Comparison of ENCODE assay signal across 19 mouse cellular contexts in genomic region chr6:97106106-97106505, GRCm38 (mm10). TPM values are rescaled to one million over a fixed set of nuclear protein-coding genes. Genes with fewer than 3 reads are reported as not detected.
A peak's percentile ranks its signal among the peaks of the same experiment; 100 is the strongest.
DNase-seq lines count a peak whose midpoint lies in the region; ATAC-seq and TF ChIP-seq lines count a peak whose summit lies in the region.
"Had no signal": no experiment of that assay in that cellular context is flagged by ENCODE, and none has a peak within 500 bp of the region (broad histone marks: within the 10 kb centered on the region; RNA-seq: fewer than 3 reads in every experiment).

No protein-coding gene starts in this region.

- peak; percentile 50 for TF ChIP-seq CTCF in forebrain, postnatal 0 days (IDR thresholded peaks at IDR 0.05; ENCODE audit: low read depth)
- TF ChIP-seq CTCF in layer of hippocampus, adult 2 months (conservative IDR thresholded peaks at IDR 0.05): peak; percentile 63
- 0 out of 2 replicates have a peak, but pooled peaks have one; percentile 10 for TF ChIP-seq CTCF in E14TG2a.4 (conservative IDR thresholded peaks at IDR 0.05; ENCODE audit: low read length)
- peak; percentile 10; the same call in 1 of the 2 replicates for TF ChIP-seq CTCF in brain, embryonic 14.5 days (IDR thresholded peaks at IDR 0.05; ENCODE audit: borderline replicate concordance, extremely low read depth, insufficient read depth, insufficient read length)
- no peak for TF ChIP-seq CTCF in cerebellum, adult 2 months (IDR thresholded peaks at IDR 0.05; ENCODE audit: borderline replicate concordance, insufficient read depth, low read depth, low read length)

- H3K9ac ChIP-seq in forebrain, postnatal 0 days: no peak overlapping the region
- no peak overlapping the region for H3K9ac ChIP-seq in forebrain, embryonic 15.5 days (replicated peaks)
- H3K9ac ChIP-seq: forebrain, embryonic 13.5 days; hindbrain, embryonic 14.5 days; kidney, embryonic 15.5 days; limb, embryonic 15.5 days; liver, embryonic 13.5 days; neural tube, embryonic 13.5 days had no signal

- no peaks in the 10 kb centered on the region for H3K9me3 ChIP-seq in forebrain, postnatal 0 days (ENCODE audit: low read length)
- no peaks in the 10 kb centered on the region for H3K9me3 ChIP-seq in forebrain, embryonic 15.5 days
- H3K9me3 ChIP-seq in E14TG2a.4 (ENCODE audit: low read length): no peaks in the 10 kb centered on the region
- H3K9me3 ChIP-seq: forebrain, embryonic 13.5 days; kidney, embryonic 15.5 days; limb, embryonic 15.5 days; liver, embryonic 13.5 days; neural tube, embryonic 13.5 days had no signal

- no peaks in the 10 kb centered on the region for H3K27me3 ChIP-seq in forebrain, postnatal 0 days (ENCODE audit: insufficient read depth, low read length)
- no peaks in the 10 kb centered on the region; the same call in 1 of the 2 replicates for H3K27me3 ChIP-seq in forebrain, embryonic 15.5 days
- H3K27me3 ChIP-seq in E14TG2a.4 (ENCODE audit: insufficient read depth, low read length): no peaks in the 10 kb centered on the region
- no peaks in the 10 kb centered on the region; the same call in 1 of the 2 replicates for H3K27me3 ChIP-seq in cerebellum, adult 2 months (ENCODE audit: control insufficient read depth, insufficient read depth, low read length)
- H3K27me3 ChIP-seq: neural tube, embryonic 13.5 days had no signal

- ATAC-seq in forebrain, postnatal 0 days: no peak
- no peak for ATAC-seq in forebrain, embryonic 15.5 days (replicated peaks)

- TF ChIP-seq POLR2A in brain, embryonic 14.5 days (IDR thresholded peaks at IDR 0.05; ENCODE audit: borderline replicate concordance, extremely low read depth, insufficient read depth, insufficient read length, poor library complexity, severe bottlenecking): no peak
- TF ChIP-seq POLR2A in cerebellum, adult 2 months (IDR thresholded peaks at IDR 0.05; ENCODE audit: borderline replicate concordance, insufficient read depth, low read length): no peak

- H3K4me2 ChIP-seq in forebrain, postnatal 0 days (ENCODE audit: low read depth): no peak overlapping the region
- no peak overlapping the region for H3K4me2 ChIP-seq in forebrain, embryonic 15.5 days (replicated peaks)
- H3K4me2 ChIP-seq: forebrain, embryonic 13.5 days; heart, embryonic 11.5 days; hindbrain, embryonic 14.5 days; kidney, embryonic 15.5 days; limb, embryonic 15.5 days; liver, embryonic 13.5 days; neural tube, embryonic 13.5 days had no signal

- H3K27ac ChIP-seq in forebrain, postnatal 0 days (ENCODE audit: low read depth, low read length): no peak overlapping the region
- no peak overlapping the region for H3K27ac ChIP-seq in forebrain, embryonic 15.5 days (replicated peaks)
- H3K27ac ChIP-seq in layer of hippocampus, adult 2 months: no peak overlapping the region
- H3K27ac ChIP-seq in cerebellum, adult 2 months (ENCODE audit: insufficient read depth, low read length): no peak overlapping the region
- H3K27ac ChIP-seq: forebrain, embryonic 13.5 days; hindbrain, embryonic 14.5 days; kidney, embryonic 15.5 days; limb, embryonic 15.5 days; liver, embryonic 13.5 days; macrophage; neural tube, embryonic 13.5 days had no signal

- DNase-seq in forebrain, postnatal 0 days: peak; percentile 31
- no peak for DNase-seq in layer of hippocampus, adult 2 months (ENCODE audit: low spot score in 2 of 2)
- no peak for DNase-seq in layer of hippocampus, adult 11-12 months (ENCODE audit: low spot score)
- DNase-seq in brain, embryonic 14.5 days (ENCODE audit: low read depth): no peak
- no peak for DNase-seq in cerebellum, adult 2 months
- DNase-seq: gastrocnemius, postnatal 25 days; heart, adult 11 months; liver, embryonic 13.5 days had no signal

- 78% methylated on average over 8 of the region's 8 CpGs for WGBS in forebrain, postnatal 0 days
- WGBS in forebrain, embryonic 15.5 days: 88% methylated on average over 8 of the region's 8 CpGs
- WGBS in cerebellum, adult 2 months: 84% methylated on average over 8 of the region's 8 CpGs

- H3K4me1 ChIP-seq in forebrain, postnatal 0 days (ENCODE audit: insufficient read depth): no peaks in the 10 kb centered on the region
- H3K4me1 ChIP-seq in forebrain, embryonic 15.5 days: peaks cover 15% of the 10 kb centered on the region
- peaks cover 56% of the 10 kb centered on the region for H3K4me1 ChIP-seq in E14TG2a.4 (replicated peaks; ENCODE audit: low read depth, low read length)
- no peaks in the 10 kb centered on the region for H3K4me1 ChIP-seq in cerebellum, adult 2 months (ENCODE audit: control insufficient read depth, insufficient read depth, low read length)
- H3K4me1 ChIP-seq: limb, embryonic 15.5 days; liver, embryonic 13.5 days had no signal

- H3K36me3 ChIP-seq in forebrain, postnatal 0 days (ENCODE audit: insufficient read depth): no peaks in the 10 kb centered on the region
- H3K36me3 ChIP-seq in forebrain, embryonic 15.5 days: no peaks in the 10 kb centered on the region
- no peaks in the 10 kb centered on the region for H3K36me3 ChIP-seq in E14TG2a.4 (ENCODE audit: insufficient read depth, low read length)
- H3K36me3 ChIP-seq: kidney, embryonic 15.5 days; limb, embryonic 15.5 days; liver, embryonic 13.5 days had no signal

- no peak overlapping the region for H3K4me3 ChIP-seq in forebrain, postnatal 0 days (ENCODE audit: low read depth, low read length)
- no peak overlapping the region for H3K4me3 ChIP-seq in forebrain, embryonic 15.5 days
- no peak overlapping the region for H3K4me3 ChIP-seq in layer of hippocampus, adult 2 months
- no peak overlapping the region for H3K4me3 ChIP-seq in E14TG2a.4 (replicated peaks; ENCODE audit: low read length)
- H3K4me3 ChIP-seq in cerebellum, adult 2 months (replicated peaks; ENCODE audit: insufficient read depth, low read depth, low read length): no peak overlapping the region
- H3K4me3 ChIP-seq: forebrain, embryonic 13.5 days; kidney, embryonic 15.5 days; limb, embryonic 15.5 days; liver, embryonic 13.5 days; neural tube, embryonic 13.5 days had no signal

RNA-seq across cellular contexts. Expression of gene Eogt, which starts 42.9 kb away (rescaled TPM):
- total RNA-seq in forebrain, postnatal 0 days (2014; rRNA removed): 18.0 and 24.8 TPM in 2 replicates
- 5.5 and 8.8 TPM in 2 replicates for polyA plus RNA-seq in forebrain, postnatal 0 days (2015; fragmentation: Nextera tagmentation; extraction: Ambion mirVana)
- 8.0 and 8.2 TPM in 2 replicates for polyA plus RNA-seq in forebrain, embryonic 15.5 days (2015; fragmentation: Nextera tagmentation; extraction: Ambion mirVana)
- total RNA-seq in layer of hippocampus, adult 2 months (2021): 10 to 100 TPM; 21.3 to 24.0 TPM
- 12.6 and 15.8 TPM in 2 replicates for polyA plus RNA-seq in brain, embryonic 14.5 days (2012; rRNA removed)
- 20.7 and 21.8 TPM in 2 replicates for polyA plus RNA-seq in cerebellum, adult 2 months (2012; rRNA removed)

RNA-seq across cellular contexts. Expression of gene Fam19a4, which starts 45.9 kb away (rescaled TPM):
- 1.3 and 1.7 TPM in 2 replicates for total RNA-seq in forebrain, postnatal 0 days (2014; rRNA removed)
- 1.6 and 2.4 TPM in 2 replicates for polyA plus RNA-seq in forebrain, postnatal 0 days (2015; fragmentation: Nextera tagmentation; extraction: Ambion mirVana)
- polyA plus RNA-seq in forebrain, embryonic 15.5 days (2015; fragmentation: Nextera tagmentation; extraction: Ambion mirVana): 0.55 and 0.70 TPM in 2 replicates
- not detected for total RNA-seq in layer of hippocampus, adult 2 months (2021)
- 1.4 and 2.3 TPM in 2 replicates for polyA plus RNA-seq in brain, embryonic 14.5 days (2012; rRNA removed)
- polyA plus RNA-seq in cerebellum, adult 2 months (2012; rRNA removed): 0.13 and 0.54 TPM in 2 replicates
- total RNA-seq: heart, postnatal 36 days had no signal
- polyA plus RNA-seq: heart, embryonic 11.5 days; intestine, embryonic 14.5 days; liver, embryonic 13.5 days; macrophage had no signal
